Mouse (Mus musculus) megakaryocyte, embryonic 14.5 days (primary cell): Measurements from ENCODE around the gene Psen2.

Experiments
- FLI1 ChIP-seq: IDR thresholded peaks from 2 replicates; pipeline ENCODE4 v1.6.1; 2012; ENCODE audit warnings: low read length, inconsistent platforms, mixed read lengths
- GATA1 ChIP-seq: IDR thresholded peaks from 3 replicates; pipeline ENCODE4 v1.6.1; 2012; ENCODE audit warnings: mixed read lengths, low read length, inconsistent platforms, borderline replicate concordance

GRCm38 (mm10) chr1:180283813-180284768 is 20.9 kb upstream of the Psen2 start:
- TF ChIP-seq GATA1 = no peak
- no peak for TF ChIP-seq FLI1
